Mouse (Mus musculus) limb, embryonic 10.5 days (tissue): ENCODE data around the gene Ppp1r2. TPM values are rescaled to one million over a fixed set of nuclear protein-coding genes. Genes with fewer than 3 reads are reported as not detected.
A peak's percentile ranks its signal among the peaks of the same experiment; 100 is the strongest.

Source experiments
- DNase-seq: peaks from one replicate; pipeline ENCODE4 v3.0.0-alpha.2; 2017; ENCODE audit warnings: low spot score
- H3K27ac ChIP-seq: fragments of 300-500 bp; sonication (generic); 2 replicates; pipeline ENCODE4 v1.5.1; 2016; ENCODE audit warnings: mild to moderate bottlenecking
- H3K27me3 ChIP-seq: fragments of 300-500 bp; sonication (generic); 2 replicates; pipeline ENCODE4 v1.6.1; 2016; ENCODE audit warnings: low read depth, mild to moderate bottlenecking; ENCODE audit not compliant: poor library complexity, severe bottlenecking
- H3K36me3 ChIP-seq: fragments of 300-500 bp; sonication (generic); 2 replicates; pipeline ENCODE4 v1.6.1; 2016; ENCODE audit warnings: mild to moderate bottlenecking, moderate library complexity
- H3K4me1 ChIP-seq: fragments of 300-500 bp; sonication (generic); 2 replicates; pipeline ENCODE4 v1.6.1; 2016
- H3K4me3 ChIP-seq: fragments of 300-500 bp; sonication (generic); 2 replicates; pipeline ENCODE4 v1.5.1; 2016; ENCODE audit warnings: mild to moderate bottlenecking, moderate library complexity
- H3K9me3 ChIP-seq: fragments of 300-500 bp; sonication (generic); replicated peaks from 2 replicates; pipeline ENCODE4 v1.6.1; 2016; ENCODE audit warnings: mild to moderate bottlenecking
- WGBS: fragments of 180-500 bp; shearing (Covaris S2); methylation state at CpG from one replicate; pipeline ENCODE4 v1.1.7; 2016; 5-methylcytosine and 5-hydroxymethylcytosine counted together
- microRNA-seq: library from miRNA; unstranded; fragments of <30 nt; microRNA quantifications from one replicate; pipeline ENCODE4, GENCODE M21; 2017
- polyA plus RNA-seq: library from polyadenylated mRNA; unstranded; fragments of >200 nt; fragmentation: Nextera tagmentation; extraction: Ambion mirVana; gene quantifications from 2 replicates; pipeline ENCODE4 v1.2.1, GENCODE M21; 2016

Gene Ppp1r2
- polyA plus RNA-seq, 1 experiment from 2014 or later = 84.6 TPM

DNA sequence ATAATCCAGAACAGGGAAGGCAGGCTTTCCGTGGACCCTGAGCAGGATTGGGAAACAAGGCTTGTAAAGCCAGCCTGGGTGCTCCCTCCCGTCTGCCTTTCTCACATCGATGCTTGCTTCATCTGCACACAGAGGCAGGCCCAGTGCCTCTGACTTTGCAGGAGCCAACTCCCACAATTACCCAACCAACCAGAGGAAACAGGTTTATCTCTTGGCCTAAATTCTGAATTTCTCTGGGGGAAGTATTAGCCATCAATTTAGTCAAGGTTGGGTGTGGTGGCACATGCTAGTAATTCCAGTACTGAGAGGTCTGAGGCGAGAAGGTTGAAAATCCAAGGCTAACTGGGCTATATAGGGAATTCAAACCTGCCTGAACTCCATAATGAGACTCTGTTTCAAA is 64.6 kb downstream of the Ppp1r2 start:
- Histone ChIP-seq H3K27ac (no peak overlapping the region), H3K4me1 (peaks cover 26% of the 10 kb centered on the region), H3K4me3 (no peak overlapping the region), H3K9me3 (no peaks in the 10 kb centered on the region), H3K36me3 (no peaks in the 10 kb centered on the region), H3K27me3 (peaks cover 40% of the 10 kb centered on the region)
- WGBS = 77% methylated on average over 4 of the region's 4 CpGs
- DNase-seq = no peak

- H3K4me1 ChIP-seq = peaks cover 26% of the 10 kb centered on the region
- peaks cover 40% of the 10 kb centered on the region for H3K27me3 ChIP-seq
- H3K36me3 ChIP-seq = no peaks in the 10 kb centered on the region
- H3K4me3 ChIP-seq = no peak overlapping the region
- WGBS = 82% methylated on average over 5 of the region's 5 CpGs
- DNase-seq = no peak
- H3K27ac ChIP-seq = no peak overlapping the region
- no peaks in the 10 kb centered on the region for H3K9me3 ChIP-seq
Measured at GRCm38 (mm10) chr16:31209911-31210310, 65.2 kb downstream of the Ppp1r2 start.

- Histone ChIP-seq H3K9me3 (no peaks in the 10 kb centered on the region), H3K4me1 (peaks cover 36% of the 10 kb centered on the region), H3K27ac (no peak overlapping the region), H3K36me3 (no peaks in the 10 kb centered on the region), H3K4me3 (no peak overlapping the region), H3K27me3 (peaks cover 28% of the 10 kb centered on the region)
- no peak for DNase-seq
- WGBS = 93% methylated on average over 7 of the region's 7 CpGs
Measured at GRCm38 (mm10) chr16:31205726-31206125, 69.4 kb downstream of the Ppp1r2 start.

GRCm38 (mm10) chr16:31205187-31205586 is 69.9 kb downstream of the Ppp1r2 start:
- no peak overlapping the region for H3K4me3 ChIP-seq
- no peaks in the 10 kb centered on the region for H3K36me3 ChIP-seq
- H3K9me3 ChIP-seq = no peaks in the 10 kb centered on the region
- WGBS = 94% methylated on average over 8 of the region's 8 CpGs
- DNase-seq = no peak
- no peak overlapping the region for H3K27ac ChIP-seq
- H3K27me3 ChIP-seq = peaks cover 22% of the 10 kb centered on the region
- H3K4me1 ChIP-seq = peaks cover 40% of the 10 kb centered on the region

DNA sequence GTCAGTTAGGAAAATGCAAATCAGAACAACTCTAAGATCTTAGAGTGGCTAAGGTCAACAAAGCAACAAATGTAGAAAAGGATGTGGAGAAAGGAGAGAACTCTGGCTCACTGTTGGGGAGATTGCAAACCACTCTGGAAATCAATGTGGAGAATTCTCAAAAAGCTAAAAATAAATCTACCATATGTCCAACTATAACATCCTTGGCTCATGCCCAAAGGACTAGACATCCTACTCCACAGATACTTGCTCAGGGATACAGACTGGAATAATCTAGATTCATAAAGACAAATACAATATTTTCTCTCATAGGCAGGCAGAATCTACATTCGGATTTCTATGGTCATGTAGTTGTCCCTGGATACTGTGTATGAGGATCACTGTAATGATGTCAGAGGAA is 70.9 kb downstream of the Ppp1r2 start:
- Histone ChIP-seq H3K27me3 (peaks cover 13% of the 10 kb centered on the region; the same call in 1 of the 2 replicates), H3K27ac (no peak overlapping the region), H3K4me1 (peaks cover 41% of the 10 kb centered on the region), H3K9me3 (no peaks in the 10 kb centered on the region), H3K4me3 (no peak overlapping the region), H3K36me3 (no peaks in the 10 kb centered on the region)
- DNase-seq = no peak
- WGBS = 78% methylated on average over 1 of the region's 1 CpGs

GRCm38 (mm10) chr16:31201704-31202103 is 73.4 kb downstream of the Ppp1r2 start:
- Histone ChIP-seq H3K4me1 (peaks cover 29% of the 10 kb centered on the region), H3K27me3 (peaks cover under 1% of the 10 kb centered on the region; the same call in 1 of the 2 replicates), H3K27ac (peak overlapping the region; percentile 91; the same call in 1 of the 2 replicates), H3K4me3 (peak overlapping the region; percentile 86), H3K9me3 (no peaks in the 10 kb centered on the region), H3K36me3 (no peaks in the 10 kb centered on the region)
- WGBS = 86% methylated on average over 2 of the region's 2 CpGs
- no peak for DNase-seq

Small RNAs within 50 kb of the gene (microRNA-seq; reads per million reads assigned to microRNA genes)
- not detected for gene Gm27415

Other genes starting within 250 kb of the Ppp1r2 start
- 16.4 and 16.6 TPM in 2 replicates for gene Xxylt1, start 193.8 kb downstream of the Ppp1r2 start, polyA plus RNA-seq
- gene Acap2, start 74.0 kb downstream of the Ppp1r2 start, polyA plus RNA-seq = 14.9 and 16.4 TPM in 2 replicates
- 5.9 and 6.5 TPM in 2 replicates for gene Apod, start 39.5 kb upstream of the Ppp1r2 start, polyA plus RNA-seq
- gene Bdh1, start 147.0 kb upstream of the Ppp1r2 start, polyA plus RNA-seq = 9.5 and 11.4 TPM in 2 replicates